Mouse (Mus musculus): ENCODE measurements around the gene Plac8. TPM values are rescaled to one million over a fixed set of nuclear protein-coding genes. Genes with fewer than 3 reads are reported as not detected.

Plac8 gene
- polyA plus RNA-seq, 1 experiment from 2014 or later = 32.2 TPM

- H3K4me1 ChIP-seq = peaks cover 15% of the 10 kb centered on the region; the same call in 1 of the 2 replicates
- peaks cover 7% of the 10 kb centered on the region; the same call in 1 of the 2 replicates for H3K9me3 ChIP-seq (replicated peaks)
- no peak overlapping the region for H3K9ac ChIP-seq
- no peaks in the 10 kb centered on the region for H3K36me3 ChIP-seq
- no peak overlapping the region for H3K4me2 ChIP-seq
- no peak overlapping the region for H3K27ac ChIP-seq
- H3K4me3 ChIP-seq = no peak overlapping the region
- H3K27me3 ChIP-seq (replicated peaks) = no peaks in the 10 kb centered on the region
- WGBS (ENCODE audit: insufficient replicate concordance) = 73% methylated on average over 6 of the region's 6 CpGs
- no peak for ATAC-seq
These were observed 24.0 kb upstream of the Plac8 start for GRCm38 (mm10) chr5:100595999-100596398.

DNA sequence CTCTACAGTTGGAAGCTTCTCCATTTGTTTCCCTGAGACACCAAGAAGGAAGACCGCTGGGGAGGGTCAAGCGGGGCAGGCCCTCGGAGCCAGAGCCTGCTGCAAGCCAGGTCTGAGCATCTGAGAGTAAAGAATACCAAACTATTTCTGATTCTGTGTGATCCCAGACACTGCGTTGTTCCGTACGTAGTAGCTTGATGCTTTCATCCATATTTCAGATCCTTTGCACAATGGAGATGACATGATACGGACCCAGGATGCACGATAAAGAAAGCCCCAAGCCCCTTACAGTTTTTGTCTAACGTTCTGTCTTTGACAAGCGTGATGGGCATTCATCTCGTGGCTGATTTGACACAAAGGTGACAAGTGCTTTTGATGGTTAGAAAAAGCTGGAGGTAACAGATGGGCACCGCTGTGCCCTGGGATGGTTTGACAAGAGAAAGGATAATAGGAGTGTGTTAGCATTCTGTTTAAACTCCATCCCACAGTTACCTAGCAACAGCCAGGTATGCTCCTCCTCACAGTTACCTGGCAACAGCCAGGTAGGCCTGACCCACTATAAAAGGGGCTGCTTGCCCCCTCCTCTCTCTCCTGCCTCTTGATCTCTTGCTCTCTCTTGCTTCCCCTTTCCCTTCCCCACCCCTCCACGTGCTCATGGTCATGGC lies 22.9 kb upstream of the Plac8 start:
- WGBS (ENCODE audit: insufficient replicate concordance) = 78% methylated on average over 13 of the region's 13 CpGs
- Histone ChIP-seq H3K4me3 (no peak overlapping the region), H3K36me3 (no peaks in the 10 kb centered on the region), H3K27ac (no peak overlapping the region), H3K9ac (no peak overlapping the region), H3K27me3 (replicated peaks) (no peaks in the 10 kb centered on the region), H3K9me3 (replicated peaks) (peaks cover 7% of the 10 kb centered on the region; the same call in 1 of the 2 replicates), H3K4me2 (no peak overlapping the region), H3K4me1 (peaks cover 10% of the 10 kb centered on the region; the same call in 1 of the 2 replicates)
- ATAC-seq = no peak

DNA sequence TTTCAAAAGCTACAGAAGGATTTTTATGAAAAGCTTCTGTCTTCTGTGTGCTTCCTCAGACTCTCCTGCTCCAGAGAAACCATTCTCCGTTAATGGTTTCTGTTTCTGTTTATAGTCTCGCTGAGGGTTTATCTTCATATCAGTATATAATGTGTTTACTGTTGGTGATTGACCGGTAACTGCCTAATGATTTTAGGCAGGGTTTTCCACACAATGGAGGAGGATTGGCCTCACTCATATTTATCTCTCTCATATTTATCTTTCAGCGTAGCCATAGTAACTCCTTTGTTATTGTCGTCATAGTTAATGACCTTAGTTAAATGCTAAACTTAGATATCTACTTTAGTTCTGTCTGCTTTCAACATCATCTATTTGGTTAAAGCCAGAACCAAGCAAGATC lies 18.5 kb upstream of the Plac8 start:
- H3K9ac ChIP-seq = no peak overlapping the region
- H3K4me3 ChIP-seq = no peak overlapping the region
- H3K9me3 ChIP-seq (replicated peaks) = peaks cover 7% of the 10 kb centered on the region; the same call in 1 of the 2 replicates
- ATAC-seq = no peak
- H3K4me1 ChIP-seq = 0 out of 2 replicates have a peak, but pooled peaks cover 3% of the 10 kb centered on the region
- H3K27ac ChIP-seq = no peak overlapping the region
- H3K36me3 ChIP-seq = no peaks in the 10 kb centered on the region
- no peak overlapping the region for H3K4me2 ChIP-seq
- WGBS (ENCODE audit: insufficient replicate concordance) = 56% methylated on average over 5 of the region's 5 CpGs
- H3K27me3 ChIP-seq (replicated peaks) = no peaks in the 10 kb centered on the region

GRCm38 (mm10) chr5:100587626-100588025 lies 15.6 kb upstream of the Plac8 start:
- H3K4me3 ChIP-seq = no peak overlapping the region
- no peaks in the 10 kb centered on the region for H3K36me3 ChIP-seq
- no peak overlapping the region for H3K27ac ChIP-seq
- H3K9ac ChIP-seq = no peak overlapping the region
- H3K4me1 ChIP-seq = peaks cover 7% of the 10 kb centered on the region; the same call in 1 of the 2 replicates
- no peak overlapping the region for H3K4me2 ChIP-seq
- ATAC-seq = no peak
- 28% methylated on average over 2 of the region's 2 CpGs for WGBS (ENCODE audit: insufficient replicate concordance)
- H3K9me3 ChIP-seq (replicated peaks) = no peaks in the 10 kb centered on the region
- H3K27me3 ChIP-seq (replicated peaks) = no peaks in the 10 kb centered on the region

GRCm38 (mm10) chr5:100587136-100587535 lies 15.1 kb upstream of the Plac8 start:
- Histone ChIP-seq H3K9ac (no peak overlapping the region), H3K36me3 (no peaks in the 10 kb centered on the region), H3K4me2 (no peak overlapping the region), H3K27ac (no peak overlapping the region), H3K9me3 (replicated peaks) (no peaks in the 10 kb centered on the region), H3K4me3 (no peak overlapping the region), H3K4me1 (peaks cover 7% of the 10 kb centered on the region; the same call in 1 of the 2 replicates), H3K27me3 (replicated peaks) (no peaks in the 10 kb centered on the region)
- 87% methylated on average over 7 of the region's 7 CpGs for WGBS (ENCODE audit: insufficient replicate concordance)
- no peak for ATAC-seq

DNA sequence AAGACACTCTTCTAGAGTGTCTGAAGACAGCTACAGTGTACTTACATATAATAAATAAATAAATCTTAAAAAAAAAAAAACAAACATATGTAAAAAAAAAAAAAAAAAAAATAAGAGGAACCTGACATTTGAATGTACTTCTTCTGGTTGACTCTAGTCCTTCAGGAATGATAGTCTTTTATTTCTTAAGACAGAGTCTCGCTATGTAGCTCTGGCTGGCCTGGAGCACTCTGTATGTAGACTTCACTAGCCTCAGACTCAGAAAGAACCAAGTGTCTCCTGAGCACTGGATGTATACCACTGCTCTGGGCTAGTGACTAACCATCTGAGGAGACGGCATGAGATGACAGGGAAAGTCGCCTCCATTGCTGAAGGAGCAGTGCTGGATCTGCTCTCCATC lies 13.6 kb upstream of the Plac8 start:
- H3K4me2 ChIP-seq = no peak overlapping the region
- no peaks in the 10 kb centered on the region for H3K9me3 ChIP-seq (replicated peaks)
- H3K36me3 ChIP-seq = no peaks in the 10 kb centered on the region
- H3K27me3 ChIP-seq (replicated peaks) = no peaks in the 10 kb centered on the region
- peaks cover 7% of the 10 kb centered on the region; the same call in 1 of the 2 replicates for H3K4me1 ChIP-seq
- H3K27ac ChIP-seq = no peak overlapping the region
- ATAC-seq = no peak
- no peak overlapping the region for H3K4me3 ChIP-seq
- no peak overlapping the region for H3K9ac ChIP-seq
- 65% methylated on average over 3 of the region's 3 CpGs for WGBS (ENCODE audit: insufficient replicate concordance)

DNA sequence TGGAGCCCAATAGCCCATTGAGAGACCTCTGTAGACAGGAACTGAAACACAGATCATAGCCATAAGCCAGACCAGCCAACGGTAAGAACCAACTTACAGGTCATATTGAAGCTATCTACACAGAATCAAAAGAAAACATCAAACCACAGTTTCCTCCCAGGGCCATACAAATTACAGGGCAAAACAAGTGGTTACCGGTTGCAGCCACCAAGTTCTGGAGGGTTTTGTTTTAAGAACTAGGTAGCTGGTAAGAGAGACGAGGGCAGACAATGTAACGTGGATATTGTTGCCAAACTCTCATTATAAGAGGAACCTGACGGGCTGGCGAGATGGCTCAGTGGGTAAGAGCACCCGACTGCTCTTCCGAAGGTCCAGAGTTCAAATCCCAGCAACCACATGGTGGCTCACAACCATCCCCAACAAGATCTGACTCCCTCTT lies 13.2 kb upstream of the Plac8 start:
- Histone ChIP-seq H3K4me2 (no peak overlapping the region), H3K9me3 (replicated peaks) (no peaks in the 10 kb centered on the region), H3K36me3 (no peaks in the 10 kb centered on the region), H3K27ac (no peak overlapping the region), H3K27me3 (replicated peaks) (no peaks in the 10 kb centered on the region), H3K4me1 (peaks cover 7% of the 10 kb centered on the region; the same call in 1 of the 2 replicates), H3K9ac (no peak overlapping the region), H3K4me3 (no peak overlapping the region)
- ATAC-seq = no peak
- WGBS (ENCODE audit: insufficient replicate concordance) = 43% methylated on average over 8 of the region's 8 CpGs

- H3K27ac ChIP-seq = no peak overlapping the region
- no peak for ATAC-seq
- no peaks in the 10 kb centered on the region for H3K9me3 ChIP-seq (replicated peaks)
- H3K9ac ChIP-seq = no peak overlapping the region
- 66% methylated on average over 7 of the region's 7 CpGs for WGBS (ENCODE audit: insufficient replicate concordance)
- H3K4me1 ChIP-seq = peaks cover 4% of the 10 kb centered on the region; the same call in 1 of the 2 replicates
- H3K27me3 ChIP-seq (replicated peaks) = peaks cover 9% of the 10 kb centered on the region; the same call in 1 of the 2 replicates
- no peak overlapping the region for H3K4me2 ChIP-seq
- H3K4me3 ChIP-seq = no peak overlapping the region
- H3K36me3 ChIP-seq = no peaks in the 10 kb centered on the region
These were observed 11.0 kb upstream of the Plac8 start for GRCm38 (mm10) chr5:100583066-100583465.

DNA sequence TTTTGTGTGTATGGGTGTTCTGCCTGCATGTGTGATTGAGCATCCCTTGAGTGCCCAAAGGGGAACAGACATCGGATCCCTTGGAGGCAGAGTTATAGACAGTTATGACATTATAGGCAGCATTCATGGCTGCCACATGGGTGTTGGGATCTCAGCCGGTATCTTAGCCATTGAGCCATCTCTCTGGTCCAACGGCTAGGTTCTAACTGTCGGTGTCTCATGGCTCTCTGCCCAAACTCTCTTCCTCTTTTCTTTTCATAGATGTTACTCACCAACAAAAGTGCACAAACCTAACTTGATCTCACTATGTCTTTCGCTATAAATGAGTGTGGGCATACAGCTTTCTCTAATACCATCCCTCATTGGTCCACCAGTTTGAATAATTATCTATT lies 10.4 kb upstream of the Plac8 start:
- no peak overlapping the region for H3K9ac ChIP-seq
- H3K36me3 ChIP-seq = no peaks in the 10 kb centered on the region
- peaks cover 4% of the 10 kb centered on the region; the same call in 1 of the 2 replicates for H3K4me1 ChIP-seq
- ATAC-seq = no peak
- H3K27ac ChIP-seq = no peak overlapping the region
- H3K4me2 ChIP-seq = no peak overlapping the region
- H3K27me3 ChIP-seq (replicated peaks) = peaks cover 9% of the 10 kb centered on the region; the same call in 1 of the 2 replicates
- H3K4me3 ChIP-seq = no peak overlapping the region
- H3K9me3 ChIP-seq (replicated peaks) = no peaks in the 10 kb centered on the region
- 48% methylated on average over 5 of the region's 5 CpGs for WGBS (ENCODE audit: insufficient replicate concordance)

DNA sequence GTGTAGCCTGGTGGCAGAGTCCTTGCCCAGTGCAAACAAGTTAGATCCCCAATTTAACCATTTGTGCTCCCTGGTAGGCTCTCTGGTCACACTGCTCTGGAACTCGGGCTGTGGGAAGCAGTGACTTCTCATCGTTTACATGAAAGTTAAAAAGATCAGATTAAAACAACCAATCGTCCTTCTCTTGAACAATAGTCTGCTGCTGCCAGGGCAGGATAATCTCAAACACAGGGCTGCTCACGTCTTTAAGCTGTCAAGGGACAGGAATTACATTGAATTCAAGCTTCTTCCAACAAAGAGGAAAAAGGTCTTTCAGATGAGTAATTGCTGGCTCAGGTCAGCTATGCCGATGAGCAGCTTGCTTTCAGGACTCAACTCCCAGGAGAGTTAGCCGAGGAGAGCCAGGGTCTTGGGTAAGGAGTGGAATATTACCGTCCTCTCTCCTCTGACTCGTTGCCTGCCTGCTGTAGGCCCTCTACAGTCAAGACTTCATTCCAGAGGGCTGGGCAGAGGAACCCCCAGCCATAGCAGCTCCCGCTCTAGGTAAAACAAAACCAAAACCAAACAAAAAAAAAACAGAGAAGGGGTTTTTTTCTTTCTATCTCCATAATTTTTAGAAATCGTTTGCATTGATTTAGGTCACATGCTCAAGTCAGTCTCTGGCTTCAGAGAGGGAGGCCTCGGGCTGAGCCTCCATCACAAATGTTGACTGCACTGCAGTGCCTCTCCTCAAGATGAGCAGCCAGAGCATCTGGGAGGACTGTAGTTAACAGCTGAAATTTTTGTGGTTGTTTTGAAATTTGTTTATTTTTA lies 9.8 kb upstream of the Plac8 start:
- H3K4me2 ChIP-seq = no peak overlapping the region
- no peaks in the 10 kb centered on the region for H3K36me3 ChIP-seq
- H3K4me1 ChIP-seq = peaks cover 4% of the 10 kb centered on the region; the same call in 1 of the 2 replicates
- no peak for ATAC-seq
- H3K9ac ChIP-seq = no peak overlapping the region
- H3K27me3 ChIP-seq (replicated peaks) = peaks cover 9% of the 10 kb centered on the region; the same call in 1 of the 2 replicates
- no peak overlapping the region for H3K27ac ChIP-seq
- 56% methylated on average over 11 of the region's 11 CpGs for WGBS (ENCODE audit: insufficient replicate concordance)
- H3K4me3 ChIP-seq = no peak overlapping the region
- H3K9me3 ChIP-seq (replicated peaks) = no peaks in the 10 kb centered on the region

- WGBS (ENCODE audit: insufficient replicate concordance) = 68% methylated on average over 5 of the region's 5 CpGs
- no peak overlapping the region for H3K9ac ChIP-seq
- H3K27ac ChIP-seq = no peak overlapping the region
- H3K27me3 ChIP-seq (replicated peaks) = peaks cover 9% of the 10 kb centered on the region; the same call in 1 of the 2 replicates
- H3K4me2 ChIP-seq = no peak overlapping the region
- ATAC-seq = no peak
- H3K4me3 ChIP-seq = no peak overlapping the region
- H3K9me3 ChIP-seq (replicated peaks) = no peaks in the 10 kb centered on the region
- peaks cover 4% of the 10 kb centered on the region; the same call in 1 of the 2 replicates for H3K4me1 ChIP-seq
- no peaks in the 10 kb centered on the region for H3K36me3 ChIP-seq
These were observed 6.9 kb upstream of the Plac8 start for GRCm38 (mm10) chr5:100578863-100579411.

- Histone ChIP-seq H3K36me3 (no peaks in the 10 kb centered on the region), H3K27me3 (replicated peaks) (peaks cover 18% of the 10 kb centered on the region), H3K4me2 (no peak overlapping the region), H3K4me3 (no peak overlapping the region), H3K9me3 (replicated peaks) (no peaks in the 10 kb centered on the region), H3K27ac (no peak overlapping the region), H3K9ac (no peak overlapping the region), H3K4me1 (peaks cover 12% of the 10 kb centered on the region)
- ATAC-seq = no peak
- WGBS (ENCODE audit: insufficient replicate concordance) = 45% methylated on average over 1 of the region's 1 CpGs
These were observed 2.7 kb upstream of the Plac8 start for GRCm38 (mm10) chr5:100574771-100575170.
